8 mouse cellular contexts compared by ENCODE assay signal in the genomic region with DNA sequence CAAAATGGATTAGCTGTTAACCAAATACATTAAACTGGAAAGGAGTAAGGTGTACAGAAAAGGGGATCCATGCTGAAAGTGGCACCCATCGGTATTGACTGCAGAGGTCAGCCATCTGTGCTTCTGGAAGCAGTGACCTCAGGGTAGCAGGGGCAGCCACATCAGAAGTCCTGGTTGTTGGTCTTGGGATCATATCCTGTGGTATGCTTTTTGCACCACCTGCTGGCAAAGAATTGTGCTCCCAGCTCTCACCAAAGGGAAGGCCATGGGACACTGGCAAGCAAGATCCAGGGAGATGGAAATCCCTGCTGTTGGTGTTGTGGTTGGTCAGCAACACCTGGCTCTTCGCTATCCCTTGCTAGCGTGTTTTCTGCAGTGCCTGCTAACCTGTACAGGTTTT. TPM values are rescaled to one million over a fixed set of nuclear protein-coding genes. Genes with fewer than 3 reads are reported as not detected.
DNase-seq lines count a peak whose midpoint lies in the region; ATAC-seq and TF ChIP-seq lines count a peak whose summit lies in the region.

No protein-coding gene starts in this region.

- TF ChIP-seq CTCF in lung, adult 2 months (IDR thresholded peaks at IDR 0.05; ENCODE audit: insufficient read depth, low read length) = peak; percentile 67

- no peak overlapping the region for H3K4me3 ChIP-seq in lung, adult 2 months (replicated peaks; ENCODE audit: extremely low read depth, low read depth, low read length)

- TF ChIP-seq POLR2A in lung, adult 2 months (IDR thresholded peaks at IDR 0.05; ENCODE audit: borderline replicate concordance, extremely low read depth, low read depth, low read length) = no peak

- no peaks in the 10 kb centered on the region for H3K4me1 ChIP-seq in lung, adult 2 months (ENCODE audit: control insufficient read depth, insufficient read depth, low read length)

- WGBS in lung, adult 2 months = 59% methylated on average over 3 of the region's 3 CpGs

- ATAC-seq in CD4-positive, CD25-positive, alpha-beta regulatory T cell, adult 4 months = no peak

- peak; percentile 51 for DNase-seq in CD4-positive, CD25-positive, alpha-beta regulatory T cell, adult 2 months (ENCODE audit: low read depth, low spot score)
- DNase-seq in layer of hippocampus, adult 11-12 months (ENCODE audit: low spot score) = peak; percentile 61
- no peak for DNase-seq in layer of hippocampus, adult 9-10 months (ENCODE audit: low spot score)
- DNase-seq in cerebellum, adult 8-10 months = peak; percentile 3
- peak; percentile 38 to 49 for DNase-seq in kidney, postnatal 25 days
- peak; percentile 34 for DNase-seq in lung, adult 2 months
- peak; percentile 21 for DNase-seq in telencephalon, adult 2 months (ENCODE audit: low read depth, low spot score)

RNA-seq across cellular contexts. Expression of a gene that starts 39.0 kb away (rescaled TPM):
- not detected for polyA plus RNA-seq in CD4-positive, CD25-positive, alpha-beta regulatory T cell, adult 4 months (2017; shearing (Covaris generic))
- 44.1 and 71.4 TPM in 2 replicates for polyA plus RNA-seq in lung, adult 2 months (2012; rRNA removed)

RNA-seq across cellular contexts. Expression of a gene that starts 52.9 kb away (rescaled TPM):
- 1 to 10 TPM; 5.3 to 6.2 TPM for polyA plus RNA-seq in CD4-positive, CD25-positive, alpha-beta regulatory T cell, adult 4 months (2017; shearing (Covaris generic))
- 0.51 and 1.2 TPM in 2 replicates for polyA plus RNA-seq in lung, adult 2 months (2012; rRNA removed)

Comparison
In these comparisons a context has a peak if more than half of its experiments do, and no peak if none do; other contexts are left out.
1. RNA of a gene that starts 39.0 kb away (polyA plus RNA-seq): 44.1 to 71.4 TPM in lung, adult 2 months; not detected in CD4-positive, CD25-positive, alpha-beta regulatory T cell, adult 4 months; every median in the first group is over 10 times any median in the second.